ENCODE assay signal across 40 mouse cellular contexts in genomic region chr13:97057817-97058216, GRCm38 (mm10). TPM values are rescaled to one million over a fixed set of nuclear protein-coding genes. Genes with fewer than 3 reads are reported as not detected.
DNase-seq lines count a peak whose midpoint lies in the region; ATAC-seq and TF ChIP-seq lines count a peak whose summit lies in the region.
"Had no signal": no experiment of that assay in that cellular context is flagged by ENCODE, and none has a peak within 500 bp of the region (broad histone marks: within the 10 kb centered on the region; RNA-seq: fewer than 3 reads in every experiment).

No protein-coding gene starts in this region.

- no peak overlapping the region for H3K9ac ChIP-seq in liver, embryonic 12.5 days
- no peak overlapping the region for H3K9ac ChIP-seq in liver, embryonic 11.5 days (ENCODE audit: low read depth, low read length)
- H3K9ac ChIP-seq in stomach, postnatal 0 days (ENCODE audit: low read length), result no peak overlapping the region
- H3K9ac ChIP-seq: embryonic facial prominence, embryonic 15.5 days; forebrain, embryonic 12.5 days; heart, embryonic 12.5 days; hindbrain, embryonic 14.5 days; limb, embryonic 15.5 days; liver, embryonic 15.5 days; lung, embryonic 14.5 days had no signal

- WGBS in liver, embryonic 12.5 days (ENCODE audit: insufficient replicate concordance), result 55% methylated on average over 4 of the region's 4 CpGs
- 59% methylated on average over 4 of the region's 4 CpGs for WGBS in liver, embryonic 11.5 days
- 59% methylated on average over 4 of the region's 4 CpGs for WGBS in stomach, postnatal 0 days

- intact Hi-C loops in left cerebral cortex, adult 2 months (cut with DNase I), result loop anchor here (10.0 kb wide), 2 partner anchors 203 to 323 kb away; no protein-coding TSS in a partner anchor

- H3K36me3 ChIP-seq in liver, embryonic 12.5 days, result no peaks in the 10 kb centered on the region
- no peaks in the 10 kb centered on the region for H3K36me3 ChIP-seq in liver, embryonic 11.5 days (ENCODE audit: control insufficient read depth, insufficient read depth, low read length)
- H3K36me3 ChIP-seq in stomach, postnatal 0 days (ENCODE audit: control insufficient read depth, insufficient read depth, low read length), result no peaks in the 10 kb centered on the region
- H3K36me3 ChIP-seq: embryonic facial prominence, embryonic 15.5 days; forebrain, embryonic 12.5 days; heart, embryonic 12.5 days; limb, embryonic 15.5 days; liver, embryonic 15.5 days had no signal

- no peak overlapping the region for H3K4me3 ChIP-seq in liver, embryonic 12.5 days
- H3K4me3 ChIP-seq in liver, embryonic 11.5 days (ENCODE audit: low read depth, low read length), result no peak overlapping the region
- no peak overlapping the region for H3K4me3 ChIP-seq in left cerebral cortex, adult 2 months
- H3K4me3 ChIP-seq in stomach, postnatal 0 days (ENCODE audit: low read depth, low read length), result no peak overlapping the region
- H3K4me3 ChIP-seq: embryonic facial prominence, embryonic 15.5 days; forebrain, embryonic 12.5 days; heart, embryonic 12.5 days; limb, embryonic 15.5 days; liver, embryonic 15.5 days had no signal

- 0 out of 2 replicates have a peak overlapping the region, but pooled peaks have one; percentile 20 for H3K27ac ChIP-seq in liver, embryonic 12.5 days
- no peak overlapping the region for H3K27ac ChIP-seq in liver, embryonic 11.5 days (ENCODE audit: low read depth, low read length)
- H3K27ac ChIP-seq in left cerebral cortex, adult 2 months, result no peak overlapping the region
- H3K27ac ChIP-seq in stomach, postnatal 0 days (replicated peaks), result no peak overlapping the region
- H3K27ac ChIP-seq: embryonic facial prominence, embryonic 15.5 days; forebrain, embryonic 12.5 days; hindbrain, embryonic 14.5 days; limb, embryonic 15.5 days; liver, embryonic 15.5 days had no signal

- DNase-seq in liver, embryonic 11.5 days (ENCODE audit: low spot score), result no peak
- DNase-seq in adrenal gland, adult 2 months, result peak; percentile 86
- peak; percentile 74 for DNase-seq in adrenal gland, postnatal 14 days
- peak; percentile 78 for DNase-seq in testis, postnatal 14 days (ENCODE audit: low spot score)
- DNase-seq in left cerebral cortex, adult 2 months (ENCODE audit: extremely low spot score in 1 of 2, low spot score in 2 of 2), result no peak
- no peak for DNase-seq in stomach, postnatal 0 days (ENCODE audit: low spot score)
- DNase-seq: cerebellum, adult 18-20 months; cerebellum, postnatal 10 days; gastrocnemius, postnatal 10 days; kidney, postnatal 14 days; lung, embryonic 14.5 days; lung, postnatal 14 days; retina, postnatal 1 day; right cerebral cortex, postnatal 14 days; thymus, adult 2 months; thymus, postnatal 4 days had no signal

- H3K9me3 ChIP-seq in liver, embryonic 12.5 days (replicated peaks), result no peaks in the 10 kb centered on the region
- H3K9me3 ChIP-seq in liver, embryonic 11.5 days (ENCODE audit: control insufficient read depth, low read length), result no peaks in the 10 kb centered on the region
- no peaks in the 10 kb centered on the region for H3K9me3 ChIP-seq in stomach, postnatal 0 days (ENCODE audit: control insufficient read depth, low read length)
- H3K9me3 ChIP-seq: embryonic facial prominence, embryonic 15.5 days; forebrain, embryonic 12.5 days; heart, embryonic 12.5 days; limb, embryonic 15.5 days; liver, embryonic 15.5 days had no signal

- no peak overlapping the region for H3K4me2 ChIP-seq in liver, embryonic 12.5 days
- no peak overlapping the region for H3K4me2 ChIP-seq in liver, embryonic 11.5 days
- no peak overlapping the region for H3K4me2 ChIP-seq in stomach, postnatal 0 days (replicated peaks; ENCODE audit: low read depth)
- H3K4me2 ChIP-seq: embryonic facial prominence, embryonic 15.5 days; forebrain, embryonic 12.5 days; heart, embryonic 12.5 days; hindbrain, embryonic 14.5 days; limb, embryonic 15.5 days; liver, embryonic 15.5 days; lung, embryonic 14.5 days had no signal

- TF ChIP-seq EP300 in stomach, postnatal 0 days (optimal IDR thresholded peaks at IDR 0.05), result no peak

- H3K27me3 ChIP-seq in liver, embryonic 12.5 days (replicated peaks), result no peaks in the 10 kb centered on the region
- no peaks in the 10 kb centered on the region for H3K27me3 ChIP-seq in liver, embryonic 11.5 days (replicated peaks; ENCODE audit: control insufficient read depth, insufficient read depth, low read length)
- no peaks in the 10 kb centered on the region for H3K27me3 ChIP-seq in stomach, postnatal 0 days (ENCODE audit: control insufficient read depth, insufficient read depth, low read length)
- H3K27me3 ChIP-seq: embryonic facial prominence, embryonic 15.5 days; forebrain, embryonic 12.5 days; heart, embryonic 12.5 days; limb, embryonic 15.5 days had no signal

- no peak for ATAC-seq in liver, embryonic 12.5 days
- no peak for ATAC-seq in liver, embryonic 11.5 days (replicated peaks; ENCODE audit: low FRiP score)
- no peak for ATAC-seq in stomach, postnatal 0 days (ENCODE audit: low FRiP score, low TSS enrichment)
- ATAC-seq: CD4-positive, CD25-positive, alpha-beta regulatory T cell, adult 4 months; intestine, postnatal 0 days; midbrain, embryonic 16.5 days had no signal

- TF ChIP-seq CTCF in left cerebral cortex, adult 2 months (IDR thresholded peaks at IDR 0.05), result no peak
- no peak for TF ChIP-seq CTCF in stomach, postnatal 0 days (IDR thresholded peaks at IDR 0.05; ENCODE audit: low read depth)

- peaks cover 31% of the 10 kb centered on the region for H3K4me1 ChIP-seq in liver, embryonic 12.5 days
- peaks cover 2% of the 10 kb centered on the region; the same call in 1 of the 2 replicates for H3K4me1 ChIP-seq in liver, embryonic 11.5 days (replicated peaks; ENCODE audit: control insufficient read depth, insufficient read depth, low read length)
- H3K4me1 ChIP-seq in stomach, postnatal 0 days (replicated peaks; ENCODE audit: control insufficient read depth, insufficient read depth), result no peaks in the 10 kb centered on the region
- H3K4me1 ChIP-seq: embryonic facial prominence, embryonic 15.5 days; forebrain, embryonic 12.5 days; limb, embryonic 15.5 days had no signal

RNA-seq across cellular contexts. Expression of gene Fam169a, which starts 9.3 kb away (rescaled TPM):
- polyA plus RNA-seq in liver, embryonic 12.5 days (2016; fragmentation: Nextera tagmentation; extraction: Ambion mirVana), result 3.8 and 4.3 TPM in 2 replicates
- polyA plus RNA-seq in liver, embryonic 11.5 days (2014; fragmentation: Nextera tagmentation; extraction: Ambion mirVana), result 8.9 and 10.0 TPM in 2 replicates
- total RNA-seq in adrenal gland, adult 2 months (2021), result 1 to 10 TPM; 1.8 to 8.5 TPM
- polyA plus RNA-seq in adrenal gland, adult 2 months (2012; rRNA removed), result 0.04 and 0.29 TPM in 2 replicates
- total RNA-seq in adrenal gland, postnatal 14 days (2021), result 4.5 and 5.7 TPM in 2 replicates
- total RNA-seq in left cerebral cortex, adult 2 months (2021), result 10 to 100 TPM; 46.2 to 48.1 TPM
- 0.70 TPM in 2 replicates for polyA plus RNA-seq in stomach, postnatal 0 days (2015; fragmentation: Nextera tagmentation; extraction: Ambion mirVana)
- polyA plus RNA-seq: small intestine, adult 2 months had no signal

RNA-seq across cellular contexts. Expression of gene 1700029F12Rik, which starts 23.7 kb away (rescaled TPM):
- polyA plus RNA-seq in liver, embryonic 12.5 days (2016; fragmentation: Nextera tagmentation; extraction: Ambion mirVana), result not detected in 2 replicates
- polyA plus RNA-seq in liver, embryonic 11.5 days (2014; fragmentation: Nextera tagmentation; extraction: Ambion mirVana), result not detected in 2 replicates
- total RNA-seq in adrenal gland, adult 2 months (2021), result under 1 TPM in 1 of 2 experiments, not detected in 1; 0.75 TPM
- 0.42 and 0.48 TPM in 2 replicates for polyA plus RNA-seq in adrenal gland, adult 2 months (2012; rRNA removed)
- not detected in 2 replicates for total RNA-seq in adrenal gland, postnatal 14 days (2021)
- total RNA-seq in left cerebral cortex, adult 2 months (2021), result not detected
- polyA plus RNA-seq in stomach, postnatal 0 days (2015; fragmentation: Nextera tagmentation; extraction: Ambion mirVana), result 0.08 TPM in 1 of 2 replicates, not detected in the other
- total RNA-seq: adrenal gland, adult 18-20 months; common myeloid progenitor, adult 5-6 weeks; gastrocnemius, postnatal 10 days; granulocyte monocyte progenitor cell, adult 5-6 weeks; hematopoietic stem cell, adult 5-6 weeks; layer of hippocampus, postnatal 14 days; left cerebral cortex, adult 8-10 months; left cerebral cortex, postnatal 36 days; neutrophil, adult 5-6 weeks had no signal
- polyA plus RNA-seq: brain, embryonic 14.5 days; CD4-positive, CD25-positive, alpha-beta regulatory T cell, adult 4 months; embryonic facial prominence, embryonic 15.5 days; forebrain, embryonic 12.5 days; heart, embryonic 12.5 days; heart, postnatal 0 days; hindbrain, embryonic 14.5 days; intestine, postnatal 0 days; kidney, embryonic 14.5 days; limb, embryonic 15.5 days; liver, embryonic 15.5 days; lung, embryonic 14.5 days; midbrain, embryonic 16.5 days; neural tube, embryonic 11.5 days; stomach, embryonic 14.5 days had no signal

RNA-seq across cellular contexts. Expression of gene Gm6169, which starts 41.2 kb away (rescaled TPM):
- 0.75 and 1.5 TPM in 2 replicates for polyA plus RNA-seq in liver, embryonic 12.5 days (2016; fragmentation: Nextera tagmentation; extraction: Ambion mirVana)
- 1.9 and 2.0 TPM in 2 replicates for polyA plus RNA-seq in liver, embryonic 11.5 days (2014; fragmentation: Nextera tagmentation; extraction: Ambion mirVana)
- 10 to 100 TPM in 1 of 2 experiments, under 1 TPM in 1; 0.66 to 15.5 TPM for total RNA-seq in adrenal gland, adult 2 months (2021)
- polyA plus RNA-seq in adrenal gland, adult 2 months (2012; rRNA removed), result 0.96 and 1.0 TPM in 2 replicates
- 0.33 TPM in 1 of 2 replicates, not detected in the other for total RNA-seq in adrenal gland, postnatal 14 days (2021)
- total RNA-seq in left cerebral cortex, adult 2 months (2021), result 1 to 10 TPM in 1 of 2 experiments, under 1 TPM in 1; 0.36 to 3.0 TPM
- polyA plus RNA-seq in stomach, postnatal 0 days (2015; fragmentation: Nextera tagmentation; extraction: Ambion mirVana), result 8.5 and 10.2 TPM in 2 replicates

Comparison
In these comparisons a context has a peak if more than half of its experiments do, and no peak if none do; other contexts are left out.
1. DNase-seq: peak in adrenal gland, adult 2 months (single experiment), adrenal gland, postnatal 14 days (single experiment) and testis, postnatal 14 days (single experiment); none in liver, embryonic 11.5 days (single experiment), left cerebral cortex, adult 2 months (0 of 2) and stomach, postnatal 0 days (single experiment).